Mouse (Mus musculus) urinary bladder, adult 2 months (tissue): ENCODE results near the gene Hal. TPM values are rescaled to one million over a fixed set of nuclear protein-coding genes. Genes with fewer than 3 reads are reported as not detected.

Experiments used
- DNase-seq: peaks from one replicate; pipeline ENCODE4 v3.0.0; 2022; ENCODE audit warnings: low spot score
- polyA plus RNA-seq: library from polyadenylated mRNA; depleted of rRNA; stranded (reverse); fragments of >200 nt; gene quantifications from 2 replicates; pipeline ENCODE4 v1.2.3, GENCODE M21; 2012; rRNA removed

The Hal gene
- polyA plus RNA-seq, 1 experiment = 0.08 TPM

DNA sequence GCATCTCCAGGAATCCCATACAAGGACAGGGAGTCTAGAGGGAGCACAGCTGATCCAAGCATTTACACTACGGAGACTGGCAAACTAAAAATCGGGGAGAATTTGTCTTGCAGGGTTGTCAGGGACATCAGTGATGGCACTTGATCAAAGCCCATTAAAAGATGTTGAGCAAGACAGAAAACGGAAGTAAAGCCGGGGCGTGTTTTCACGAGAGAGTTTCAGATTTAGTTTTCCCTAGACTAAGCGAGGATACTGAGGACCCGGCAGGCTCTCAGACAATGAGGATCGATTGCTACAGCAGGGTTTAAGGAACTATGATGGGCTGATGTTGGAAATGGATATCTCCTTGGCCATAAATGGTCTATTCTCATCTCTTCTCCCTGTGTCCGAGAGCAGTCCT lies 78.5 kb downstream of the Hal start:
- DNase-seq = no peak

DNA sequence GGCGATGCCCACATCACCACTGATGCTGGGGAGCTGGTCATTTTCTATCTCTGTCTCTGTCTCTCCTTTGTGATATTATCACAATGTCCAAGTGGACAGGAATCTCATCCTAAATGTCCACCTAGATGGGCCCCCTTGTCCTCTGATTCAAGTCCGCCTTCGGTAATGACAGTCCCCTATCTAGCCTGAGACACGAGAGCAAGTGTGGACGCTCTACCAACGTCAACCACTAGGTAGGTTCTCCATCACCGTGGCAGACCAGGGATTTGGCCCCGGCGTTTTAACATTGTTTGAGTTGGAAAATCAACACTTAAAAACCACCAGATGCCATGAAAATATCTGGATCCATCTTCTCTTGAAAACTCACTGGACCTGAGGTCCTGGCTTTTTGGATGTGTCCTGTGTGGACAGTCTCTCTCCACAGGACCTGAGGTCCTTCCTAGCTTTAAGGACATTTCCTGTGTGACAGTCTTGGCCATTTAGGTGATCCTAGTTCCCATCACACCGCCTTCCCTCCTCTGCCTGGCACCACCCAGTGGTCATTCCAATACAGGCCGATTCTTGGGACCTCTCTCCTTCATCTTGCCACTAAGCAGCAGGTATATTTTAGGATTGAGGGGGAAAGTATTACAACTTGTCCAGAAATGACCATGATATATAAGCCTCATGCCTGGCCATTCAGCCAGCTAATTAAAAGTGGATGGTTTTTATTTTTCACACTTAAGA lies 79.4 kb downstream of the Hal start:
- DNase-seq = no peak

DNA sequence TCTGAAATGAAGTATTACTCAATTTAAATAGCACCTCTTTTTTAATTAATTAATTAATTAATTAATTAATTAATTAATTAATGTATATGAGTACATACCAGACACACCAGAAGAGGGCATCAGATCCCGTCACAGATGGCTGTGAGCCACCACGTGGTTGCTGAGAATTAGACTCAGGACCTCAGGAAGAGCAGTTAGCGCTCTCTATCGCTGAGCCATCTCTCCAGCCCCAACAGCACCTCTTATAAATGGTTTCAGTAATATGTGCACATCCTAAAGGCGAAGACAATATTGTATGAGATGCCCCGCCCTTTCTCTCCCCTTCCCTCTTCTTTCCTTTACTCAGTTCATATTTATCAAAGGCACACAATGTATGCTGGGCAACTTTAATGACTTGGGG lies 80.1 kb downstream of the Hal start:
- DNase-seq = no peak

Other genes with a start within 250 kb of the Hal start
- gene Elk3, start 177.6 kb upstream of the Hal start, polyA plus RNA-seq = 21.6 and 22.7 TPM in 2 replicates
- 78.4 and 82.2 TPM in 2 replicates for gene Lta4h, start 35.4 kb upstream of the Hal start, polyA plus RNA-seq
- 0.67 and 0.83 TPM in 2 replicates for gene Amdhd1, start 51.3 kb downstream of the Hal start, polyA plus RNA-seq
- 0.01 TPM in 1 of 2 replicates, not detected in the other for gene Ccdc38, start 51.9 kb downstream of the Hal start, polyA plus RNA-seq
- 54.3 and 64.8 TPM in 2 replicates for gene Snrpf, start 100.9 kb downstream of the Hal start, polyA plus RNA-seq
- gene Ntn4, start 151.9 kb downstream of the Hal start, polyA plus RNA-seq = 7.8 and 11.2 TPM in 2 replicates